ENCODE assay signal across 7 mouse cellular contexts in the genomic region with DNA sequence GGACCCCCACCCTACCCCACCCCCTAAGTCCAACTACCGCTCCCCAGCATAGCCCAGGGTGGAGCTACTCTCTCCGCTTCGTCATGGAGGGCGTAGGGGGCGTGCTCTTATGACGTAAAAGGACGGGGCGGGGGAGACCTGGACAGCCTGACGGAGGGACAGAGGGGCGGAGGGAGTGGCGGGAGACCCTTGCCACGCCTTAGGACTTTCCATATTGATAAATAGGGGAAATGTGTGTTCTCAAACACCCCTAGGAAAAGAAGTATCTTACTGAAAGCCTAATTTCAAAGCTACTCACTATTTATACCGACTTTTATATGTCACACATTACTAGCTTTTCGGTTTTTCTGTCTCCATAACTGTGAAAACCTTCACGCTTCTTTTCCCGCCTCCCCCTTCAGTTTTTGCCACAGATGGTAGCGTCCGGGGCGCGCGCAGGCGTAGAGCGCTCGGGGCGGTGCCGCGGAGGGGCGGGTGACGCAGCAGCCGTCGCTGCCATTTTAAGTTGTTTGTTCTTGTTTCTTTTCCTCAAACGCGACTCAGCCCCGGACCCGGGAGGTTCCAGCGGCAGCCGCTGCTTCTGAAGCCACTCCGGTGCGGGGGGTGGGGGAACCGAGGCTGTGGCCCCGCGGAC. TPM values are rescaled to one million over a fixed set of nuclear protein-coding genes. Genes with fewer than 3 reads are reported as not detected.
A peak's percentile ranks its signal among the peaks of the same experiment; 100 is the strongest.
DNase-seq lines count a peak whose midpoint lies in the region; ATAC-seq lines count a peak whose summit lies in the region.

No protein-coding gene starts in this region.

- no peaks in the 10 kb centered on the region for H3K27me3 ChIP-seq in limb, embryonic 10.5 days (ENCODE audit: low read depth, poor library complexity, severe bottlenecking)
- H3K27me3 ChIP-seq in midbrain, embryonic 13.5 days = no peaks in the 10 kb centered on the region

- H3K9me3 ChIP-seq in limb, embryonic 10.5 days (replicated peaks) = no peaks in the 10 kb centered on the region
- H3K9me3 ChIP-seq in midbrain, embryonic 13.5 days = no peaks in the 10 kb centered on the region

- peak overlapping the region; percentile 95 for H3K9ac ChIP-seq in midbrain, embryonic 13.5 days (replicated peaks)

- peaks cover 13% of the 10 kb centered on the region for H3K36me3 ChIP-seq in limb, embryonic 10.5 days
- peaks cover 8% of the 10 kb centered on the region for H3K36me3 ChIP-seq in midbrain, embryonic 13.5 days

- peak overlapping the region; percentile 100 for H3K4me3 ChIP-seq in limb, embryonic 10.5 days
- peak overlapping the region; percentile 98 for H3K4me3 ChIP-seq in midbrain, embryonic 13.5 days (replicated peaks)

- peak; percentile 77 for ATAC-seq in granulocyte monocyte progenitor cell, adult 5-6 weeks (replicated peaks; ENCODE audit: poor library complexity, severe bottlenecking)
- peak; percentile 97 for ATAC-seq in midbrain, embryonic 13.5 days

- peak overlapping the region; percentile 98 for H3K27ac ChIP-seq in limb, embryonic 10.5 days
- H3K27ac ChIP-seq in midbrain, embryonic 13.5 days = peak overlapping the region; percentile 99

- H3K4me1 ChIP-seq in limb, embryonic 10.5 days = peaks cover 32% of the 10 kb centered on the region
- peaks cover 31% of the 10 kb centered on the region for H3K4me1 ChIP-seq in midbrain, embryonic 13.5 days (replicated peaks)

- H3K4me2 ChIP-seq in midbrain, embryonic 13.5 days (replicated peaks) = peak overlapping the region; percentile 94

- under 1% methylated on average over 42 of the region's 42 CpGs for WGBS in limb, embryonic 10.5 days
- WGBS in midbrain, embryonic 13.5 days = under 1% methylated on average over 42 of the region's 42 CpGs

- peak; percentile 97 for DNase-seq in adrenal gland, adult 8-10 months
- peak; percentile 99 for DNase-seq in embryo, embryonic 9.5 days (ENCODE audit: extremely low spot score)
- peak; percentile 97 for DNase-seq in kidney, adult 11 months
- peak; percentile 97 for DNase-seq in limb, embryonic 10.5 days (ENCODE audit: low spot score)
- peak; percentile 96 for DNase-seq in spleen, adult 12 weeks (ENCODE audit: low spot score)

RNA-seq across cellular contexts. Expression of gene BC005537, which starts 0.7 kb away (rescaled TPM):
- total RNA-seq in adrenal gland, adult 8-10 months (2022) = 100 to 1,000 TPM; 194 to 209 (median 205) TPM
- total RNA-seq in granulocyte monocyte progenitor cell, adult 5-6 weeks (2014; fragmentation: Nextera tagmentation) = 166 and 184 TPM in 2 replicates
- 57.0 and 63.6 TPM in 2 replicates for total RNA-seq in granulocyte monocyte progenitor cell, adult 5-6 weeks (2017)
- polyA plus RNA-seq in limb, embryonic 10.5 days (2016; fragmentation: Nextera tagmentation; extraction: Ambion mirVana) = 10.0 and 12.5 TPM in 2 replicates
- polyA plus RNA-seq in midbrain, embryonic 13.5 days (2015; fragmentation: Nextera tagmentation; extraction: Ambion mirVana) = 24.0 and 27.3 TPM in 2 replicates

RNA-seq across cellular contexts. Expression of gene Acot13, which starts 30.5 kb away (rescaled TPM):
- total RNA-seq in adrenal gland, adult 8-10 months (2022) = 10 to 100 TPM; 56.4 to 70.2 (median 59.6) TPM
- 37.7 and 40.4 TPM in 2 replicates for total RNA-seq in granulocyte monocyte progenitor cell, adult 5-6 weeks (2014; fragmentation: Nextera tagmentation)
- 41.8 and 46.1 TPM in 2 replicates for total RNA-seq in granulocyte monocyte progenitor cell, adult 5-6 weeks (2017)
- 61.4 and 64.2 TPM in 2 replicates for polyA plus RNA-seq in limb, embryonic 10.5 days (2016; fragmentation: Nextera tagmentation; extraction: Ambion mirVana)
- polyA plus RNA-seq in midbrain, embryonic 13.5 days (2015; fragmentation: Nextera tagmentation; extraction: Ambion mirVana) = 45.6 and 46.3 TPM in 2 replicates

RNA-seq across cellular contexts. Expression of gene Tdp2, which starts 30.7 kb away (rescaled TPM):
- total RNA-seq in adrenal gland, adult 8-10 months (2022) = 10 to 100 TPM; 25.7 to 39.9 (median 31.0) TPM
- total RNA-seq in granulocyte monocyte progenitor cell, adult 5-6 weeks (2014; fragmentation: Nextera tagmentation) = 48.4 and 84.7 TPM in 2 replicates
- total RNA-seq in granulocyte monocyte progenitor cell, adult 5-6 weeks (2017) = 51.8 and 57.7 TPM in 2 replicates
- polyA plus RNA-seq in limb, embryonic 10.5 days (2016; fragmentation: Nextera tagmentation; extraction: Ambion mirVana) = 74.4 and 74.5 TPM in 2 replicates
- polyA plus RNA-seq in midbrain, embryonic 13.5 days (2015; fragmentation: Nextera tagmentation; extraction: Ambion mirVana) = 42.7 and 45.7 TPM in 2 replicates

RNA-seq across cellular contexts. Expression of gene Gmnn, which starts 39.1 kb away (rescaled TPM):
- 10 to 100 TPM in 2 of 4 experiments, 1 to 10 TPM in 2; 5.3 to 12.5 (median 9.4) TPM for total RNA-seq in adrenal gland, adult 8-10 months (2022)
- total RNA-seq in granulocyte monocyte progenitor cell, adult 5-6 weeks (2014; fragmentation: Nextera tagmentation) = 148 and 183 TPM in 2 replicates
- 214 and 286 TPM in 2 replicates for total RNA-seq in granulocyte monocyte progenitor cell, adult 5-6 weeks (2017)
- polyA plus RNA-seq in limb, embryonic 10.5 days (2016; fragmentation: Nextera tagmentation; extraction: Ambion mirVana) = 170 and 188 TPM in 2 replicates
- 43.9 and 45.7 TPM in 2 replicates for polyA plus RNA-seq in midbrain, embryonic 13.5 days (2015; fragmentation: Nextera tagmentation; extraction: Ambion mirVana)

RNA-seq across cellular contexts. Expression of gene D130043K22Rik, which starts 44.1 kb away (rescaled TPM):
- 1 to 10 TPM in 3 of 4 experiments, under 1 TPM in 1; 0.67 to 2.9 (median 1.6) TPM for total RNA-seq in adrenal gland, adult 8-10 months (2022)
- total RNA-seq in granulocyte monocyte progenitor cell, adult 5-6 weeks (2014; fragmentation: Nextera tagmentation) = not detected in 2 replicates
- total RNA-seq in granulocyte monocyte progenitor cell, adult 5-6 weeks (2017) = not detected in 2 replicates
- polyA plus RNA-seq in limb, embryonic 10.5 days (2016; fragmentation: Nextera tagmentation; extraction: Ambion mirVana) = 0.09 TPM in 1 of 2 replicates, not detected in the other
- 2.6 and 2.7 TPM in 2 replicates for polyA plus RNA-seq in midbrain, embryonic 13.5 days (2015; fragmentation: Nextera tagmentation; extraction: Ambion mirVana)

Comparison
In these comparisons a context has a peak if more than half of its experiments do, and no peak if none do; other contexts are left out.
1. Peak in every context shown above with its lines: DNase-seq, ATAC-seq, H3K4me3 ChIP-seq and H3K27ac ChIP-seq.